Mouse (Mus musculus) granulocyte monocyte progenitor cell, adult 5-6 weeks (primary cell): ENCODE data around the gene Gm20838. TPM values are rescaled to one million over a fixed set of nuclear protein-coding genes. Genes with fewer than 3 reads are reported as not detected.
"Not testable (repeated sequence)": the region's sequence is repeated elsewhere in the genome, so short reads cannot be mapped to it uniquely, and the experiment has no call there.

Experiments
- ATAC-seq: replicated peaks from 2 replicates; pipeline ENCODE4 v1.8.0; 2016; ENCODE audit warnings: mild to moderate bottlenecking, moderate TSS enrichment, inconsistent platforms; ENCODE audit not compliant: poor library complexity, severe bottlenecking
- total RNA-seq, 2 experiments: library from RNA; stranded (forward) in 1 of 2; stranded (reverse) in 1 of 2; fragments of 200-712, 200-1000 nt in 1 of 2; fragments of >200 nt in 1 of 2; fragmentation: Nextera tagmentation in 1 of 2; gene quantifications; 2 replicates each; pipeline ENCODE4 v1.2.3; 2014 to 2017

The Gm20838 gene
- total RNA-seq (2014; fragmentation: Nextera tagmentation), result not detected in 2 replicates
- not detected in 2 replicates for total RNA-seq (2017)

DNA sequence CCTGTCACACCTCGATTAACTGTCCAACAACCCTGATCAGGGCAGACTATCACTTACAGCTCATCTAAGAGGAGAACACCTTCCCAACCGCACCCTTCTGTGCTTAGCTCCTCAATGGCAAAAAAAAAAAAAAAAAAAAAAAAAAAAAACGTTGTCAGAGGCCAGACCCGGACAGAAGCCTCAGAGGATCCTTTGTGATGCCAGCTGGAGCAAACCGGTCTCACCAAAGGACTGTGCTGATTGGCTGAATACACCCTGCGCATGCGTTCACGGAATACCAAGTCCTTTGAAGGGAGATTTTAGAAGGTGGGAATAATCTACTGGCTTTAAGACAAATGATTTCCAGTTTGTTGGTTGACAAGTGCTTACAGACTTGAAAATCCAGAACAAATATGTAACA lies at the start of gene Gm20838:
Gm20838 (minus strand) TSS at position 101 of the 400 bp plus-strand sequence.
- not testable (repeated sequence) for ATAC-seq
